Mouse (Mus musculus) right cerebral cortex, postnatal 14 days (tissue): Measurements from ENCODE around the gene Snx18.

ENCODE experiments used
- DNase-seq: peaks from one replicate; pipeline ENCODE4 v3.0.0; 2022

Snx18 gene

DNA sequence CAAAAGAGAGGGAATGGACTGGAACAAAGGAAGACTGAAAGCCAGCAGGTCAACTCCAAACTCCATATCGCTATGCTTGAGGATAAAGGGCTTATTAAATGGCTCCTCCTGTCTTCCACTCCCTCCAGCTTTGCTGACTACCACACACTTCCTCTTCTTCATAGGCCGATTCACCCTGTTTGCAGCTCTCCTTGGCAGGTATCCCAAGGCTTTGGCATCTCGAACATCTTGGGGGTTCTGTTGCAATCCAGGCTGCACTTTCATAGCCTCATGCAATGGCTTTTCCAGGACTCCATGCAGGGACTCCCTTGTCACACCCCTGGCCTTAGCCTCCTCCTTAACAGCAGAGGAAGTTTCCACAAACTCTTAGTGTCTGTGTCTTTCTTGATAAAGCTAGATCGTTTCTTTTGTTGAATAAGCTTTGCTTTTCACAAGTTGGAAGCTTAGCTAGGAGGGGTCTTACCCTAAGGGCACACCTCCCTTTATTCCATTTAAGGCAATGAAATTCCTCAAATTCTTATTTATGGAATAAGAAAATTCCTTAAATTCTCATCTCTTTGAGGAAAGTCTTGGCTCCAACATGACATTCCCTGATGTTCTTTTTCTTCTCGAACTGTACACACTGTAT, 64.6 kb downstream of the Snx18 start:
- no peak for DNase-seq

DNA sequence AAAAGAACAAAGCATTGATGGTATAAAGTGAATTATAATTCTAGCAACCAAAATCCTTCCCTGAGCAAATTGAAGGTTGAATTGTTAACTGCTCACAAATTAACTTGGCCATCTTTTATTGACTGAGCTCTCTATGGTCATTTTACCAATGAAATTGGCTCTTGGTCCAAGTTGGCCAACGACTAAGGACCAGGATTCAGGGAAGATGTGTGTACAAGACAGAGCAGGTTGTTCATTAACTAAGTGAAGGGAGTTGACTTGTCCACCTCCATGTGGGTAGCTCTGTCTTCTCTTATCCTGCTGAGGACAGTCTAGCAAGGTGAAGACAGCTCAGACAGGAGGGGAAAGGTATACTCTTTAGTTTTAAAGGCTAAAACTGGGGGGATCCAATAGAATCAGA, 66.0 kb downstream of the Snx18 start:
- no peak for DNase-seq

DNA sequence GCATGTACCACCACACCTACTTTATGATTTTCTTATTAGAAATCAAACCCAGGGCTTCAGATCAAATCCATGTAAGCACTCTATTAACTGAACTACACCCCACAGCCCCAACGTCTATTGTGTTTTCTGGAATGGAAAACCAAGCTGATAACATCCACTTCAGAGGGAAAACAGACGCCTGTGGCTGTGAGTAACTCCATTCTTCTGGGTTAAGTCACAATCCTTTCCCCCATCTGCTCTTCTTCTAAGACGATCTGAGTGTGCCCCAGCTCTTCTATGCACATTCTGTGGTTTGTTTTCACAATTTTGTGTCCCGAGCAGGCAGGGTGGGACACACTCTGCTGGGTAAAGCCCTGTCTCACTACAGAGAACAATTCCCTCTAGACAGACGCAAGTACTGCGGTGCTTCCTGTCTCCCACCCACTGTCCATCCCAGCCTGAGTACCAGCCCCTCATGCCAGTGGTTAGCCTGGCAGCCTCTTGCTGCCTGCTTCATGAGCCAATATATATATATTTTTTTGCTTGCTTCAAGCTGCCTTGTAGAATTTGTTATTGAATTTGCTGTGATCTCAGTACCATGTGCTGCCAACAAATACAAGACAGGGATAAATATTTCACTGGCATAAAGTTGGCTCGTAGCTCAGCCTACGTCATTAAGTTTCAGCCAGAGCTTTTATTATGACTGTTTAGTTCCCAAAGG, 67.3 kb downstream of the Snx18 start:
- no peak for DNase-seq

DNA sequence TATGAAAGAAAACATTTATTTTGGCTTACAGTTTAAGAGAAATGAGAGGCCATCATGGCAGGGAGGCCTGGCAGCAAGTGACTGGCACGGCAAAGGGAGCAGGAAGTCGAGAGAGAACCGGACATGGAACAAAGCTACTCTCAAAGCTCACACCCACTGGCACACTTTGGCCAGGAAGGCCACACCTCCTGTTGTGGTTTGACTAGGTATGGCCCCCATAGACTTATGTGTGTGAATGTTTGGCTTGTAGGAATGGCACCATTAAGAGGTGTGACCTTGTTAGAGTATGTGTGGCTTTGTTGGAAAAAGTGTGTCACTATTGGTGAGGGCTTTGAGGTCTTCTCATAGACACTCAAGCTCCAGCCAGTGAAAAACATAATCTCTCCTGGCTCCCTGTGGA, 69.3 kb downstream of the Snx18 start:
- no peak for DNase-seq

DNA sequence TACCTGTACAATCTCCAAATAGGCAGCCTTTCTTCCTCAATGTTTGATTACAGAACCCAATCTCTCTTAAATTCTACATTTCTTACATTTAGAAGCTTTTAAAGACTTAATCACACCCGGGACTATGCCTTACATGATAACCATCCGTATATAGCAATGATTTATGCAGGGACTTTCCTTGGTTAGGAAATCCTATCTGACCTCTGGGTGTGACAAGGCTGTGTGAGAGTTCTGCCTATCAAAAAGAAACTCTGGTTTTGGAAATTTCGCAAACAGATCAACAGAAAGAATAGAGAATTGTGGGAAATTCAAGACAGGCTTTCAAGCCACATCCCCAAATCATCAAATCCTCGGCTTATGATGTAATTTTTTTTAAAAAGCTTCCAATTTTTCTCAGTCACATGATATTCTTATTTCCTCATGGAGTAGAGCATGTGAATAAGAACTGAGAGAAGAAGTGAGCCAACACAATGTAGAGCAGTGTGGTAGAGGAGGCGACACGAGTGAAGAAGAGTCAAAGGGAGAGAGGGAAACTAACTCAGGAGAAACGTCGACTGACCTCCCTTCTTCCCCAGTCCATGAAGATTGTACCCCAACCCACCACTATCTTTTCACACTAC, 70.4 kb downstream of the Snx18 start:
- DNase-seq: no peak

DNA sequence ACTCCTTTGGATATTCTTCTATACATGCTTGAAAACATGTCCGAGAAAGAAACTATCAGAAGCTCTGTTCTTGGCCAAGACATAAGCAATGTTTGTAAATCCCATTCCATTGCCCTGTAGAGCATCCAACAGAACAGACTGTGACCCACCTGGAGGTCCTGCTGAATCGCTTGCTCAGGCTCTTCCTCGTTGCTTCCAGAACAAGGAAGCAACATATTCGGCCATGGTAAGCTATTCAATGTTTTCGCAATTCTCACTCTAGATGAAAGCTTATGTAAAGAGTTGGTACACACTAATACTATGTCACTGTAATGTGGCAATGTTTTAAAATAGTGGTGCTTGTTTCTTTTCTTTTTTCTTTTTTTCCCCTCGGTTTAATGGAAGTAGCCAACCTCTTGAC, 76.0 kb downstream of the Snx18 start:
- DNase-seq: no peak
